Mouse (Mus musculus): ENCODE data around the gene Hdac9. TPM values are rescaled to one million over a fixed set of nuclear protein-coding genes. Genes with fewer than 3 reads are reported as not detected.
"Not testable (repeated sequence)": the region's sequence is repeated elsewhere in the genome, so short reads cannot be mapped to it uniquely, and the experiment has no call there.

The Hdac9 gene
- polyA plus RNA-seq, 1 experiment from 2014 or later: 4.6 TPM

- Histone ChIP-seq H3K27ac (ENCODE audit: low read length) (no peak overlapping the region), H3K27me3 (ENCODE audit: control insufficient read depth, insufficient read depth, low read length) (no peaks in the 10 kb centered on the region), H3K36me3 (ENCODE audit: control insufficient read depth, insufficient read depth, low read length) (no peaks in the 10 kb centered on the region), H3K4me3 (replicated peaks; ENCODE audit: low read length) (no peak overlapping the region), H3K9ac (ENCODE audit: low read length) (no peak overlapping the region), H3K4me2 (ENCODE audit: low read depth, low read length) (no peak overlapping the region), H3K9me3 (replicated peaks; ENCODE audit: control insufficient read depth, low read length) (no peaks in the 10 kb centered on the region), H3K4me1 (ENCODE audit: control insufficient read depth, insufficient read depth, low read length) (no peaks in the 10 kb centered on the region)
- ATAC-seq (ENCODE audit: insufficient read depth, low FRiP score): no peak
- 52% methylated on average over 3 of the region's 3 CpGs for WGBS
These were observed 429.9 kb downstream of the Hdac9 start for GRCm38 (mm10) chr12:34487021-34487420.

DNA sequence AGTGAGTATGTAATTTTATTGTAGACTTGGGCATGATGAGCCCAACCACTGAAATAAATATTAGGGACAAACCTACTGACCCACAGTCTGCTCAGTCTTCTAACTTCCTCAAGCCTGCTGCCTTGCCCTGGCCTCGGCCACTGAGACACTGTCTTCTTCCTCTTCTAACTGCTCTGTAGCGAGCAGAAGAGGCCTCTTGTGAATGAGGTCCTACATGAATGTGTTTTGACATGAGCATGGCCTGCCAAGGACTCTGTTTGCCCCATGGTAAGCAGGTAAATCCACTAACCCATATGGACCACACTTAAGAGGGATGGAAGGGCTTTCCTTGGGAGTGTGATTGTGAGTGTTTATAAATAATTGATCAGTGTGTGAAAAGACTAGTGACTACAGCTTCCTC is 430.9 kb downstream of the Hdac9 start:
- whole genome bisulfite sequencing: 70% methylated on average over 2 of the region's 2 CpGs

DNA sequence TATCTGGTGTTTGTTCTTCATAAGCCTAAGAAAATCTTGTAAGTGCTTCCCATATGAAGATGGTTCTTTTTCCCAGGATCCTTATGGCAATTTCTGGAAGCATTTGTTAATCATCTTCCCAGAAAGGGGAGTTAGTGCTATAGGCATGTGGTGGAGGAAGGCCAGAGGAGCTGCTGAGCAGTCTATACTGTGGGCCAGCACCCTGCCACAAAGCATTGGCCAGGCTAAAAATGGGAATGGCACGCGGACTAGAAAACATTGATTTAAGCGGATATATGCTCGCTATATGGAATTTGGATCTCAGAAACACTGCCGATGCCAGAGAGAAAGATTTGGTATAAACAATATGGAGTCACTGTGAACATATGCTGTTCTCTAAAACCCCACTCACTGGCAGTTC is 435.2 kb downstream of the Hdac9 start:
- no peak overlapping the region for H3K9ac ChIP-seq (ENCODE audit: low read length)
- H3K4me2 ChIP-seq (ENCODE audit: low read depth, low read length): no peak overlapping the region
- no peaks in the 10 kb centered on the region for H3K9me3 ChIP-seq (replicated peaks; ENCODE audit: control insufficient read depth, low read length)
- no peaks in the 10 kb centered on the region for H3K36me3 ChIP-seq (ENCODE audit: control insufficient read depth, insufficient read depth, low read length)
- ATAC-seq (ENCODE audit: insufficient read depth, low FRiP score): no peak
- no peak overlapping the region for H3K4me3 ChIP-seq (replicated peaks; ENCODE audit: low read length)
- H3K4me1 ChIP-seq (ENCODE audit: control insufficient read depth, insufficient read depth, low read length): no peaks in the 10 kb centered on the region
- WGBS: 92% methylated on average over 5 of the region's 5 CpGs
- H3K27ac ChIP-seq (ENCODE audit: low read length): no peak overlapping the region
- H3K27me3 ChIP-seq (ENCODE audit: control insufficient read depth, insufficient read depth, low read length): no peaks in the 10 kb centered on the region

More for the DNA sequence above, 430.9 kb downstream of the Hdac9 start:
- H3K36me3 ChIP-seq (ENCODE audit: control insufficient read depth, insufficient read depth, low read length): no peaks in the 10 kb centered on the region
- H3K9me3 ChIP-seq (replicated peaks; ENCODE audit: control insufficient read depth, low read length): no peaks in the 10 kb centered on the region
- no peaks in the 10 kb centered on the region for H3K4me1 ChIP-seq (ENCODE audit: control insufficient read depth, insufficient read depth, low read length)
- no peak overlapping the region for H3K27ac ChIP-seq (ENCODE audit: low read length)
- H3K4me2 ChIP-seq (ENCODE audit: low read depth, low read length): no peak overlapping the region
- H3K27me3 ChIP-seq (ENCODE audit: control insufficient read depth, insufficient read depth, low read length): no peaks in the 10 kb centered on the region
- no peak overlapping the region for H3K4me3 ChIP-seq (replicated peaks; ENCODE audit: low read length)
- no peak overlapping the region for H3K9ac ChIP-seq (ENCODE audit: low read length)
- ATAC-seq (ENCODE audit: insufficient read depth, low FRiP score): no peak

- H3K36me3 ChIP-seq (ENCODE audit: control insufficient read depth, insufficient read depth, low read length): no peaks in the 10 kb centered on the region
- no peak for ATAC-seq (ENCODE audit: insufficient read depth, low FRiP score)
These were observed 443.8 kb downstream of the Hdac9 start for GRCm38 (mm10) chr12:34472949-34473651.

GRCm38 (mm10) chr12:34472542-34472941 is 444.4 kb downstream of the Hdac9 start:
- no peaks in the 10 kb centered on the region for H3K36me3 ChIP-seq (ENCODE audit: control insufficient read depth, insufficient read depth, low read length)
- no peak overlapping the region for H3K9ac ChIP-seq (ENCODE audit: low read length)
- no peak overlapping the region for H3K4me3 ChIP-seq (replicated peaks; ENCODE audit: low read length)
- no peak for ATAC-seq (ENCODE audit: insufficient read depth, low FRiP score)
- H3K27ac ChIP-seq (ENCODE audit: low read length): no peak overlapping the region
- H3K4me1 ChIP-seq (ENCODE audit: control insufficient read depth, insufficient read depth, low read length): no peaks in the 10 kb centered on the region
- no peak overlapping the region for H3K4me2 ChIP-seq (ENCODE audit: low read depth, low read length)
- no peaks in the 10 kb centered on the region for H3K9me3 ChIP-seq (replicated peaks; ENCODE audit: control insufficient read depth, low read length)
- no peaks in the 10 kb centered on the region for H3K27me3 ChIP-seq (ENCODE audit: control insufficient read depth, insufficient read depth, low read length)
- WGBS: 57% methylated on average over 4 of the region's 4 CpGs

More at GRCm38 (mm10) chr12:34472949-34473651, 443.8 kb downstream of the Hdac9 start:
- Histone ChIP-seq H3K27me3 (ENCODE audit: control insufficient read depth, insufficient read depth, low read length) (no peaks in the 10 kb centered on the region), H3K9me3 (replicated peaks; ENCODE audit: control insufficient read depth, low read length) (no peaks in the 10 kb centered on the region), H3K4me1 (ENCODE audit: control insufficient read depth, insufficient read depth, low read length) (no peaks in the 10 kb centered on the region), H3K9ac (ENCODE audit: low read length) (no peak overlapping the region), H3K27ac (ENCODE audit: low read length) (no peak overlapping the region), H3K4me3 (replicated peaks; ENCODE audit: low read length) (no peak overlapping the region), H3K4me2 (ENCODE audit: low read depth, low read length) (no peak overlapping the region)
- 72% methylated on average over 10 of the region's 10 CpGs for WGBS

- Histone ChIP-seq H3K9me3 (replicated peaks; ENCODE audit: control insufficient read depth, low read length) (no peaks in the 10 kb centered on the region), H3K36me3 (ENCODE audit: control insufficient read depth, insufficient read depth, low read length) (no peaks in the 10 kb centered on the region), H3K4me3 (replicated peaks; ENCODE audit: low read length) (no peak overlapping the region), H3K4me1 (ENCODE audit: control insufficient read depth, insufficient read depth, low read length) (no peaks in the 10 kb centered on the region), H3K27me3 (ENCODE audit: control insufficient read depth, insufficient read depth, low read length) (no peaks in the 10 kb centered on the region), H3K27ac (ENCODE audit: low read length) (no peak overlapping the region), H3K4me2 (ENCODE audit: low read depth, low read length) (no peak overlapping the region), H3K9ac (ENCODE audit: low read length) (no peak overlapping the region)
- 73% methylated on average over 1 of the region's 1 CpGs for WGBS
- ATAC-seq (ENCODE audit: insufficient read depth, low FRiP score): no peak
These were observed 455.2 kb downstream of the Hdac9 start for GRCm38 (mm10) chr12:34461728-34462127.

- WGBS: 84% methylated on average over 5 of the region's 5 CpGs
- H3K4me2 ChIP-seq (ENCODE audit: low read depth, low read length): no peak overlapping the region
- H3K27ac ChIP-seq (ENCODE audit: low read length): no peak overlapping the region
- no peak for ATAC-seq (ENCODE audit: insufficient read depth, low FRiP score)
- no peaks in the 10 kb centered on the region for H3K4me1 ChIP-seq (ENCODE audit: control insufficient read depth, insufficient read depth, low read length)
- H3K4me3 ChIP-seq (replicated peaks; ENCODE audit: low read length): no peak overlapping the region
- H3K9me3 ChIP-seq (replicated peaks; ENCODE audit: control insufficient read depth, low read length): no peaks in the 10 kb centered on the region
- no peaks in the 10 kb centered on the region for H3K27me3 ChIP-seq (ENCODE audit: control insufficient read depth, insufficient read depth, low read length)
- no peak overlapping the region for H3K9ac ChIP-seq (ENCODE audit: low read length)
- no peaks in the 10 kb centered on the region for H3K36me3 ChIP-seq (ENCODE audit: control insufficient read depth, insufficient read depth, low read length)
These were observed 464.3 kb downstream of the Hdac9 start for GRCm38 (mm10) chr12:34452643-34453042.

DNA sequence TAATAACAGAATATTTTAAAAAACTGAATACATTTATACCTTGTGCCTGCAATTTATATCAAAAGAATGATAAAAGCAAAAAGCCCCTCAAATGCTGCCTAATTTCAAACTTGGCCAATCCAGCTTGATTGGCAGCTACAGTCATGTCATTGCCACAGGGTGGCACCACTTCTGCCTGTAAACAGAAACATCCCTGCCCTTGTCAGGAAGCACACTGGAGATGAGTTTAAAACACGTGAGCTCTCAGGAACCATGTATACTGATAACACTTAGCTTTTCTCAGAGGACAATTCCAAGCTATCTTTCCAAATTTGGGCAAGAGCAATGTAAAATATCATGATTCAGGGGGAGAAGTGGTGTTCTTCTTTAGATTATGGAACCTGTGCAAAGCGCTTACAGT is 465.7 kb downstream of the Hdac9 start:
- WGBS: 59% methylated on average over 2 of the region's 2 CpGs
- no peaks in the 10 kb centered on the region for H3K27me3 ChIP-seq (ENCODE audit: control insufficient read depth, insufficient read depth, low read length)
- H3K9me3 ChIP-seq (replicated peaks; ENCODE audit: control insufficient read depth, low read length): no peaks in the 10 kb centered on the region
- no peak overlapping the region for H3K9ac ChIP-seq (ENCODE audit: low read length)
- H3K4me2 ChIP-seq (ENCODE audit: low read depth, low read length): no peak overlapping the region
- ATAC-seq (ENCODE audit: insufficient read depth, low FRiP score): no peak
- H3K27ac ChIP-seq (ENCODE audit: low read length): no peak overlapping the region
- H3K4me3 ChIP-seq (replicated peaks; ENCODE audit: low read length): no peak overlapping the region
- no peaks in the 10 kb centered on the region for H3K4me1 ChIP-seq (ENCODE audit: control insufficient read depth, insufficient read depth, low read length)
- H3K36me3 ChIP-seq (ENCODE audit: control insufficient read depth, insufficient read depth, low read length): no peaks in the 10 kb centered on the region

DNA sequence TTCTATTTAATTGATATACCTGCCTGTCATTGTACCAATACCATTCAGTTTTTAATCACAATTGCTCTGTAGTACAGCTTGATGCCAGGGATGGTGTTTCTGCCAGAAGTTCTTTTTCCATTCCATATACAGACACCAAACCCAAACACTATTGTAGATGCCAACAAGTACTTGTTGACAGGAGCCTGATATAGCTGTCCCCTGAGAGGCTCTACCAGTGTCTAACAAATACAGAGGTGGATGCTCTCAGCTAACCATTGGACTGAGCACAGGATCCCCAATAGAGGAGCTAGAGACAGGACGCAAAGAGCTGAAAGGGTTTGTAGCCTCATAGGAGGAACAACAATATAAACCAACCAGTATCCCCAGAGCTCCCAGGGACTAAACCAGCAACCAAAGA is 472.2 kb downstream of the Hdac9 start:
- not testable (repeated sequence) for H3K27ac ChIP-seq (ENCODE audit: low read length); ATAC-seq (ENCODE audit: insufficient read depth, low FRiP score); H3K4me1 ChIP-seq (ENCODE audit: control insufficient read depth, insufficient read depth, low read length); H3K4me2 ChIP-seq (ENCODE audit: low read depth, low read length); H3K9me3 ChIP-seq (replicated peaks; ENCODE audit: control insufficient read depth, low read length); H3K9ac ChIP-seq (ENCODE audit: low read length); H3K36me3 ChIP-seq (ENCODE audit: control insufficient read depth, insufficient read depth, low read length); H3K27me3 ChIP-seq (ENCODE audit: control insufficient read depth, insufficient read depth, low read length); H3K4me3 ChIP-seq (replicated peaks; ENCODE audit: low read length)
- WGBS: 95% methylated on average over 1 of the region's 1 CpGs
